Mouse (Mus musculus) bone marrow macrophage, adult 2 months (primary cell): ENCODE data around the gene Gan.

Experiments
- CTCF ChIP-seq: IDR thresholded peaks from 2 replicates; pipeline ENCODE4 v1.5.1; 2012; ENCODE audit warnings: low read depth, mild to moderate bottlenecking, low read length, moderate library complexity
- POLR2A ChIP-seq: IDR thresholded peaks from 2 replicates; pipeline ENCODE4 v1.6.1; 2012; ENCODE audit warnings: mild to moderate bottlenecking, low read depth, low read length, borderline replicate concordance

DNA sequence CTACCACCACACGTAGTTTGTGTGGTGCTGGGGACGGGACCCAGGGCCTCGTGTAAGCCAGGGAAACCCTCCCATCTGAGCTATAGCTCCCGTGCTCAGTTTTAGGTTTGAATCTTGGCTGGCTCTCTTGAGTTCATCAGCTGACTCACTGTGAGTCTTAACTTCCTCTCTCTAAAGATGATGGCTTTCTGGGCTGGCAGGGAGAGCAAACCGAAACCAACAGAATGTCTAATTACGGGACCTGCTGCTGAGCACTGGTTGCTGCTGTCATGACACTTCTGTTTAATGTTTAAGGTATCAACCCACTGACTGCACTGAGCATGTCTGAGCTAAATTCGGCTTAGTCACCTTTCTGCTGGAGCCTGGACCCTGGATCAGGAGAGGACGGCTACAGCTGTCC lies 94.7 kb downstream of the Gan start:
- TF ChIP-seq POLR2A (no peak), CTCF (no peak)
